Mouse (Mus musculus) embryonic facial prominence, embryonic 14.5 days (tissue): ENCODE measurements around the gene Klk1b1. TPM values are rescaled to one million over a fixed set of nuclear protein-coding genes. Genes with fewer than 3 reads are reported as not detected.

Experiments used
- polyA plus RNA-seq: library from polyadenylated mRNA; unstranded; fragments of >200 nt; fragmentation: Nextera tagmentation; extraction: Ambion mirVana; gene quantifications from 2 replicates; pipeline ENCODE4 v1.2.1, GENCODE M21; 2014

Gene Klk1b1
- polyA plus RNA-seq, 1 experiment from 2014 or later, result not detected

Other genes starting within 250 kb of the Klk1b1 start
- 0.37 and 0.65 TPM in 2 replicates for gene Klk12, start 197.9 kb upstream of the Klk1b1 start, polyA plus RNA-seq
- 3.2 and 5.3 TPM in 2 replicates for gene Klk11, start 192.1 kb upstream of the Klk1b1 start, polyA plus RNA-seq
- 8.8 and 17.2 TPM in 2 replicates for gene Klk10, start 185.7 kb upstream of the Klk1b1 start, polyA plus RNA-seq
- 0.28 and 0.49 TPM in 2 replicates for gene Klk9, start 174.9 kb upstream of the Klk1b1 start, polyA plus RNA-seq
- gene Klk8, start 169.2 kb upstream of the Klk1b1 start, polyA plus RNA-seq, result 25.7 and 27.4 TPM in 2 replicates
- gene Klk7, start 155.5 kb upstream of the Klk1b1 start, polyA plus RNA-seq, result 1.1 and 1.6 TPM in 2 replicates
- 0.18 and 0.42 TPM in 2 replicates for gene Klk6, start 142.3 kb upstream of the Klk1b1 start, polyA plus RNA-seq
- 1.3 and 1.6 TPM in 2 replicates for gene Klk5, start 124.8 kb upstream of the Klk1b1 start, polyA plus RNA-seq
- 0.14 TPM in 1 of 2 replicates, not detected in the other for gene Klk4, start 85.6 kb upstream of the Klk1b1 start, polyA plus RNA-seq
- gene Klk15, start 33.0 kb upstream of the Klk1b1 start, polyA plus RNA-seq, result not detected in 2 replicates
- gene Klk1b8, start 16.1 kb upstream of the Klk1b1 start, polyA plus RNA-seq, result not detected in 2 replicates
- gene Klk1b9, start 9.3 kb downstream of the Klk1b1 start, polyA plus RNA-seq, result not detected in 2 replicates
- gene Klk1b11, start 29.1 kb downstream of the Klk1b1 start, polyA plus RNA-seq, result not detected in 2 replicates
- gene Klk1b26, start 45.4 kb downstream of the Klk1b1 start, polyA plus RNA-seq, result 1.2 and 2.2 TPM in 2 replicates
- gene Klk1b27, start 85.5 kb downstream of the Klk1b1 start, polyA plus RNA-seq, result not detected in 2 replicates
- not detected in 2 replicates for gene Klk1b21, start 135.6 kb downstream of the Klk1b1 start, polyA plus RNA-seq
- gene Klk1b22, start 145.9 kb downstream of the Klk1b1 start, polyA plus RNA-seq, result not detected in 2 replicates
- not detected in 2 replicates for gene Klk1b16, start 170.0 kb downstream of the Klk1b1 start, polyA plus RNA-seq
- not detected in 2 replicates for gene Klk1b24, start 221.5 kb downstream of the Klk1b1 start, polyA plus RNA-seq
- gene Klk1b3, start 231.4 kb downstream of the Klk1b1 start, polyA plus RNA-seq, result not detected in 2 replicates
- not detected in 2 replicates for gene Klk1b4, start 240.7 kb downstream of the Klk1b1 start, polyA plus RNA-seq
- gene Klk1b5, start 249.2 kb downstream of the Klk1b1 start, polyA plus RNA-seq, result not detected in 2 replicates